Mouse (Mus musculus): ENCODE data around the gene Rnf7. TPM values are rescaled to one million over a fixed set of nuclear protein-coding genes. Genes with fewer than 3 reads are reported as not detected.
"Not testable (repeated sequence)": the region's sequence is repeated elsewhere in the genome, so short reads cannot be mapped to it uniquely, and the experiment has no call there.

Rnf7 gene
- total RNA-seq, 2 experiments from 2014 or later, result 21.6 to 33.5 TPM

DNA sequence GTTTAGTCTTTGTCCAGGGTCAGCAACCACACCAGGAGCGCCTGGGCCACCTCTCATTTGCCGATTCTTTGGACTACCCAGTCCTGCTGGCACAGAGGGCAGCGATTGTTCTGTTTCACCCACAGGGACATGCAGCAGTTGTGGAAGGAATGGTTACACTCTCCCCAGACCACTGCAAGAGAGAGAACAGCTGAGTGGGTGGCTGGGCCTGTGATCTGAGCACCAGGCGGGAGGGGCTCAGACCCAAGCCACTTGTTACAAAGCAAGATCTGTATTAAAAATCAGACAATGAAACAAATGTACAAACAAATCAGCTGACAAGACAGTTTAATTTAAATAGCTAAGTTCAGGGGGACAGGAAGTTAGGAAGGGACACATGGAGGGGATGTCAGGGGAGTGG is 6.8 kb downstream of the Rnf7 start:
- not testable (repeated sequence) for ATAC-seq (replicated peaks; ENCODE audit: low FRiP score, poor library complexity, severe bottlenecking)

DNA sequence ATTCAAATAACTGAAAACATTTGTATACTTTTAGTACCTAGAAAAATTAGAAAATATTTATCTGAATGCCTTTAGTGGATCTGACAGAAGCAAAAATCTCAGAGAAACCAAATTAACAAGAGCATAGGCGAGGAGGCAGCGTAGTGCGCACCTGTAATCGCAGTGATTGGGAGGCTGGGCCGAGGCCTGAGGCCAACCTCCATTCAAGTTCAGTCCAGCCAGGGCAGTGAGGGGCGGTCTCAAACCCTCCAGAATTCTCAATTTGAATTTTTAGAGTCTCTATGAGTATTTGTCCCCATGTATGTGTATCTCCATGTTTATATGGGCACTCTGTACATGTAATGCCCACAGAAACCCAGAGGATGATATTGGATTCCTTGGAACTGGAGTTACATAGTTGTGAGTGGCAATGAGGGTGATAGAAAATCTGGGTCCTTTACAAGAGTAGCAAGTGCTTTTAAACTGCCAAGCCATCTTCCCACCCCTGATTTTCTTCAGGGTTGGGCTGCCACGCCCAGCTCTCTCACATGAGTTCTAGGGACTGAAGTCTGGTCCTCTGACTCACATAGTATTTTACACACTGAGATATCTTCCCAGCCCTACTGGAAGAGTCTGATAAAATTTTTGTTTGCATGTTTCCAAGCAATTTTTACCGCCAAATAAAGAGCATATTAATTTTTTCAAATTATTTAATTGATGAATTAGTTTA is 8.1 kb downstream of the Rnf7 start:
- ATAC-seq (replicated peaks; ENCODE audit: low FRiP score, poor library complexity, severe bottlenecking), result no peak

DNA sequence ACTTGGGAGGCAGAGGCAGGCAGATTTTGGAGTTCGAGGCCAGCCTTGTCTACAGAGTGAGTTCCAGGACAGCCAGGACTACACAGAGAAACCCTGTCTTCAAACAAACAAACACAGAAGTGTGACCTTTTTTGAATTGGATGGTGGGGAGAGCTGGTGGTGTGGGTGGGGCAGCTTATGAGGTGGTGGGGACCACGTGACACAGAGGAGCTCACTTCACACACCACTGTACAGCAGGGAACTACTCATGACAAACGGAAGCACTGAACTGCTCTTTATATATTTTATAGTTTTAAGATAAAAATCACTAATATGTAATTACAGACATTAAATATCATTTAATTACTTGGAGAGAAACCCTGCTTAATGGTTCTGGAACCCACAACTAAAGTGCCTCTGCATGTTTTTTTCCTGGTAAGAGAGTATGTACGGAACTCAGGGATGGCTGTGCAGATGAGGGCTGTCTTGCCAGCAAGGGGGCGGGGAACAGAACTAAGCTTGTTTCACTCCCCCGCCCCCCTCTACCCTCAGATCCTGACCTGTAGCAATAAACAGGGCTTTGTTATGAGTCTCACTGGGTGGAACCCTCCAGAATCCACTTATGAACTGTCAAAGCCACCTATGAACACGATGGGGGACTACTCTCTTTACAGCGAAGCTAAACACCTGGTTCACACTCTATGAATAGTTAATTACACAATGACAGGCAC is 8.8 kb downstream of the Rnf7 start:
- ATAC-seq (replicated peaks; ENCODE audit: low FRiP score, poor library complexity, severe bottlenecking), result no peak

DNA sequence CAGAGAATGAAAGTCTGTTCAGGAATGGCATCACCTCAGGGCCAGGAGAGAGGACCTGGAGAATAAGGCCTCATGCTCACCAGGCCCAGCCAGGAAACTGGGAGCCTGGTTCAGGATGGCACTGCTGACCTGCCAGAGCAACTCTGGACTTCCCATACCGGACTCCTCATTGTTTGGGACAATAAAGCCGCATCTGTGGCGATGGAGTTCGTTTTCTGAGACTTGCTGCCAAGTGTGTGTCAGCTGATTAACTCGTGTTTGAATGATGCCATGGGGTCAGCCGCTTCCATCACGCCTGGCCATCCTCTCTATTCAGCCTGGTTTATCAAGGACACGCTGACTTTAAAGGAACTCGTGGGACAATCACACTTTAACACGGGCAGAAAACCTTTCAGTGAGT is 14.8 kb downstream of the Rnf7 start:
- no peak for ATAC-seq (replicated peaks; ENCODE audit: low FRiP score, poor library complexity, severe bottlenecking)

DNA sequence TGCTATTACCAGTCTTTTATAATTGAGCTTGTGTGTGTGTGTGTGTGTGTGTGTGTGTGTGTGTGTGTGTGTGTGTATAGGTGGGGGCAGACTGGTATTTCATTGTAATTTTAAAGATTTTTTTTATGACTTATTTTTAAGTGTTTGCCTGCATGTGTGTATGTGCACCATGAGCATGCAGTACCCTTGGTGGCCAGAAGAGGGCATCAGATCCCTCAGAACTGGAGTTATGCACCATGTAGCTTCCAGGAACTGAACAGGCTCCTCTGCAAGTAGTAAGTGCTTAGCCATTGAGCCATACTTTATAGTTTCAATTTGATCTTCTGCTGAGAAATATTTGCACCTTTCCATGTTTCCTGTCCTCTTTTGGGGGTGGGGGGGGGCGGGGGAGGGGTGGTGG is 16.9 kb downstream of the Rnf7 start:
- ATAC-seq (replicated peaks; ENCODE audit: low FRiP score, poor library complexity, severe bottlenecking), result no peak

DNA sequence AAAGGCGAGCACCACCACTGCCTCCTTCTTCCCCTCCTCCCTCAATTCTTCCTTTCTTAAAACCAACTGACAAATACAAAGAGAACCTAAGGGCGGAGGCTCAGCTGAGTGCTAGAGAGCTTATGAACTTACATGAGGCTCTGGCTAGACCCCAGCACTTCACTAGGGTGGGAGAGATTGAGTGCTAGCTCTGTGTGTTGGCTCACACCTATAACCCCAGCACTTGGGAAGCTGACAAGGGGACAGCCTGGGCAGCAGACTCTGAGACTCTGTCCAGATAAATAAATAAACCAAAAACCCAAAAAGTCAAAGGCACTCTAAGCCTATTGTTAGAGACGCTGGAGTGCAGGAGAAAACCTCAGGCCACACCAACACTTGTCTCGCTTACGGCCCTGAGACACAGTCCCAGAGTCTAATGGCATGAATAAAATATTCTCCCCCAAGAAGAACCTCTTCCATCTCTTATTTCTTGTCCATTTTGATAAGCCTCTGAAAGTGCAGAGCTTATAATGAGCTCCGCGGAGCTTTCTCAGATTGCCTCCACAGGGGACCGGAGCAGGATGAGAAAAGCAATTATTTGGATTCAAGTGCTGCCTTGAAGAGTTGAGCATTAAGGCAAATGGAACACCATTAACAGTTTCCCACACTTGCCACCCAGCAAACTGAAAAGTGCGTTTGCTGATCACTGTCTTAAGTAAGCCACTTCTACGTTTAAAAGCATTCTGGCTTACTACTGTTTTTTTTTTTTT is 18.2 kb downstream of the Rnf7 start:
- ATAC-seq (replicated peaks; ENCODE audit: low FRiP score, poor library complexity, severe bottlenecking), result no peak

DNA sequence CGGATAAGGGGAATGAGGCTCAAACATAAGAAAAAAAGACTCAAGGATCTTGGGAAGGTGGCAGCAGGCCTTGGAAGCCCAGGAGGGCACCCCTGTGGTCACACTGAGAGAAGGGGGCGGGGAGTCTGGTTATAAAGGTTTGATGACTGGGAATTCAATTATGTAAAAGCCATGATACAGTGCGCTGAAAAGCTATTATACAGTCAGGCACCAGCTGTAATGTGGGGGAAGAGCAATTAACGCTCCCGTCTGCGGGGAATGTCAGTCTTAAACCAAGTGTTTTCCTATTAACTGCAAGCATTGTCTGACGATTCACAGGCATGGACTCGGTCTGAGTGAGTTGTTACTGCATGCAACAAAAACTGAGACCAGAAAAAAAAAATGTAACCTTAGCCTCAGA is 22.9 kb downstream of the Rnf7 start:
- ATAC-seq (replicated peaks; ENCODE audit: low FRiP score, poor library complexity, severe bottlenecking), result no peak

DNA sequence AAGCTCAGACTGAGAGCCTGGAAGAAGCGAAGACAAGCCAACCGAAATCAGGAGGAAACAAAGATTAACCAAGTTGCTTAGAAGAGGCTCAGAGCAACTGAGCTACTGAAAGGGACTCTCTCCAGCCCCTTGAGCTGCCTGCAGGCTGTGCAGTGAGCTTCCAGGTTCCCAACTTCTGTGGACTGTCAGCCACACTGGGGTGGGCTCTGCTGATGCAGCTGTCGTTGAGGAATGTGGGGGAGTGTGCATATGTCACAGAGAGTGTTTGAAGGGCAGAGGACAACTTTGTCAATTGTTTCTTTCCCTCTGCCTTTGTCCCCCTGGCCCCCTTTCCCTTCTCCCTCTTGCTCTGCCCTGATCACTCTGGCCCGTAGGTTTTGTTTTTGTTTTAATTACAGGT is 25.5 kb downstream of the Rnf7 start:
- ATAC-seq (replicated peaks; ENCODE audit: low FRiP score, poor library complexity, severe bottlenecking), result no peak

DNA sequence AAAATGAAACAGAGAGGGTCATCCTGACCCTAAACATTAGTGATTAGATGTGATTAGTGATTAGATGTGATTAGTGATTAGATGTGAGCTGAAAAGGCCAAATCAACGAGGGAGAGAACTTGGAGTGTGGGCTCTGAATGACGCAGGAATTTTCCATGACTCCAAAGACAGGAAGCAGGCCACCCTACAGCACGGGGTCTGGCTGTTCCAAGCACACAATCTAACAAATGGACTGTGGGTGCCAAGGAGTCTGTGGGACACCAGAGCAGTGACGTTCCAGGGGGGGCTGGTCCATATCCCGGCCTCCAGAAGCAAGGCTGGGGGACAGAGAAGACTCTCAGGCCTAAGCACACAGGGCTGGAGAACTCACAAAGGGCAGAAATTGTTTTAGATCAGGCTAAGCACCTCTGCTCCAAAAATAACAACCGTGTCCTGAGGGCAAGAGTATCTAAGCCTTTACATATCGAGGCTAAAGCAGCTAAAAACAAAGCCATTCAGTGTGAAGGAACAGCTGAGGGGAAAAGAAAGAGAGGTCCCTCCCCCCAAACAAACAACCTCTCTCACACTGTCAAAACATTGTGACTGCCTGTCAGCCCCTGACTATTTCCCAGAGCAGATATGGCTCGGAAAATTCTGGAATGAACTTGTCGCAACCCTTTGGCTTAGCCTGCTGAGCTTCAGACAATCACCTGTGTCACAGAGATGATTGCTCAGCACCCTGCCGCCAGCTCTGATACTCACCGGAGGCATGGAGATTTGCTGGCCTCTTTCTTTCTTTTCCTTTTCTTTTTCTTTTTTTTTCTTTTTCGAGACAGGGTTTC is 27.4 kb downstream of the Rnf7 start:
- ATAC-seq (replicated peaks; ENCODE audit: low FRiP score, poor library complexity, severe bottlenecking), result no peak

DNA sequence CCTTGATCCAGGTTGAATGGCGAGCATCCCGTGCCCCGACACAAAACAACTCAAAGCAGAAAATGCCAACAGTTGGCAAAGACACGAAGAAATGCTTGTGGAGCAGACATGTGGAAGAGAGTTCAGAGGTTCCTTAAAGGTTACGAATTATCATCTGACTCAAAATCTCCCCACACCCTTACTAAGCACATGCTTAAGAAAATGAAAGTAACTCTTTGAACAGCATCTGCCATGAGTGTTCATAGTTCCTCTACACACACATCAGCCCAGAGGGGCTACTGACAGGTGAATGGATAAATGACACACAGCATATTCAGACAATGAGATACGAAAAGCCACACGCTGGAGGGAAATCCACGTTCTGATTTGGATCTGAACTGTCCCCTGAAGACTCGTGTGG is 29.0 kb downstream of the Rnf7 start:
- ATAC-seq (replicated peaks; ENCODE audit: low FRiP score, poor library complexity, severe bottlenecking), result no peak

DNA sequence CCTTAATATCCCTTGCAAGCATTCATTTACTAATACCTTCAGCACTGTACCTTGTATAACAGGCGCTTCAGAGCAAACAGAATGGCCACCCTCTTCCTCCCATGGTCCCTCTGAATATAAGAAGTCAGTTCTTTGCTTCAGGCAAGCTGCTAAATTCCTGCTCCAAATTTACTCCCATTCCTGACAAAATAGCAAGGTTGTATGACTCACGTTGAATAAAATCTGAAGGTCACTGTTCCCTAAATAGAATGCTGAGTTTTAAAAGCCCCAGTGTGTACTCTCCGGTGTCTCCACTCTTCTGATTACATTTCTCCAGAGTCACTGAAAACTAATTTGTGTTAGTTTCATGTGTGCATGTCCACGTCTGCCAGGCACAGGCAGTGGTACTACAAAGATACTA is 33.1 kb downstream of the Rnf7 start:
- no peak for ATAC-seq (replicated peaks; ENCODE audit: low FRiP score, poor library complexity, severe bottlenecking)

DNA sequence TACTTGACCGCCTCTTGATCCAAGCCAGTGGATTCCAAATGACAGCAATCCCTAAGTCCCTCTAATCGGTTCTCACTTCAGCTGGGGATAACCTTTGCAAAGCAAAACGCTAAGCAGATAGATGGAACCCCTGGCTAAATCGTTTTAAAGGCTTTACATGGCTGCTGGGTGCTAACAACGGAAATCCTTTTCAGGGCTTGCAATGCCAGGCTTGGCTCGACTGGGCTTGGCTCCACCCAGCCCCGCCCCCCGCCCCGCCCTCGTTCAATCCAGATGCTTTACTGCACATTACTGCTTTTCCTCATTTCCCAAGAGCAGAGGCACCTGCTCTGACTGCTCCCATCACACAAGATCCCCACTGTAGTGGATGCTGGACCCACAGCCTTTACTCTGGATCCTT is 36.4 kb downstream of the Rnf7 start:
- no peak for ATAC-seq (replicated peaks; ENCODE audit: low FRiP score, poor library complexity, severe bottlenecking)

DNA sequence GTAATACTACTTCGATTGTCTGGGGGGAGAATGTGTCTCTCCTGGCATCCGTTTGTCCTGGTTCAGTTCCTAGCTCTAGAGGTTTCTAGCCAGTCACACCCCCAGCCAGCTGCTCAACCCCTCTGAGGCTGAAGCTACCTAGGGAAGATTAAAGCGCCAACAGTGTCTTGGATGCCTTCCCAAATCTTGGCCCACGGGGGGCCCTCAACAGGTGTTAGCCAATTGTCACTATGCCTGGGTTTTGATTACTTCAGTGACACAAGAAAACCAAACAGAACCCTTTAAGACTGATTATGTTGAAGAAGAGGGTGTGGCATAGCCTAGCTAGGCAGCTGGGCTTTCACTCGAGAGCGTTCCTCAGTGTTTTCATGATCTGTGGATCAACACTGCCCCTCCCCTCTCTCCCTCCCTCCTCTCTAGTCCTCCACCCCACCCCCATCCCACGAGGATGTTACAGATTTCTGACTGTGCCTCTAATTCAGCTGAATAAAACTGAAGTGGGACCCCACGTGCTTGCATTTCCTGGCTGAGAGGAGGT is 40.1 kb downstream of the Rnf7 start:
- ATAC-seq (replicated peaks; ENCODE audit: low FRiP score, poor library complexity, severe bottlenecking), result no peak

DNA sequence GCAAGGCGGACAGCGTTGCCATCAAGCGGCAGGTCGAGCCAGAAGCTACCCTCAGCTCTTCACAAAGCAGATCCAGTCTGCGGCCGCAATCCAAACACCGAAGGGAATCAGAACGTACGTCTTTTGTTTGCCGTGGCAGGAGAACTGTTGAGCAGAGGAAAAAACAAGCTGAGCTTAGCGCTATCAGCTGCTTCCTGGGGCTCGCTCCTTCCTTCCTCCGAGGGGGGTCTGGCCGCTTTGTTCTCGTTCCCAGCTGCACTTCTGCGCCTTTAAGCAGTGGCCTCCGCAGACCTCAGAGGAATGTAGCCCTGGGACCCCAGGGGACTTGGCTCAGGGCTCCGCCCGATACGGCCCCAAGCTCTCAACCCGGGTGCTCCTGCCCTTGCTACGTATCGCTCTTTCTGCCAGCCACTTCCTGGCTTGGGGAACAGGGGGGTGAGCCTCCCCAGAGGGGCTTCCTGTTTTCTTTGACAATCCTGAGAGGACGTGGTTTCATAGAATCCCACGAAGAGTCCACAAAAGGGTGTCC is 40.6 kb downstream of the Rnf7 start:
- ATAC-seq (replicated peaks; ENCODE audit: low FRiP score, poor library complexity, severe bottlenecking), result no peak

DNA sequence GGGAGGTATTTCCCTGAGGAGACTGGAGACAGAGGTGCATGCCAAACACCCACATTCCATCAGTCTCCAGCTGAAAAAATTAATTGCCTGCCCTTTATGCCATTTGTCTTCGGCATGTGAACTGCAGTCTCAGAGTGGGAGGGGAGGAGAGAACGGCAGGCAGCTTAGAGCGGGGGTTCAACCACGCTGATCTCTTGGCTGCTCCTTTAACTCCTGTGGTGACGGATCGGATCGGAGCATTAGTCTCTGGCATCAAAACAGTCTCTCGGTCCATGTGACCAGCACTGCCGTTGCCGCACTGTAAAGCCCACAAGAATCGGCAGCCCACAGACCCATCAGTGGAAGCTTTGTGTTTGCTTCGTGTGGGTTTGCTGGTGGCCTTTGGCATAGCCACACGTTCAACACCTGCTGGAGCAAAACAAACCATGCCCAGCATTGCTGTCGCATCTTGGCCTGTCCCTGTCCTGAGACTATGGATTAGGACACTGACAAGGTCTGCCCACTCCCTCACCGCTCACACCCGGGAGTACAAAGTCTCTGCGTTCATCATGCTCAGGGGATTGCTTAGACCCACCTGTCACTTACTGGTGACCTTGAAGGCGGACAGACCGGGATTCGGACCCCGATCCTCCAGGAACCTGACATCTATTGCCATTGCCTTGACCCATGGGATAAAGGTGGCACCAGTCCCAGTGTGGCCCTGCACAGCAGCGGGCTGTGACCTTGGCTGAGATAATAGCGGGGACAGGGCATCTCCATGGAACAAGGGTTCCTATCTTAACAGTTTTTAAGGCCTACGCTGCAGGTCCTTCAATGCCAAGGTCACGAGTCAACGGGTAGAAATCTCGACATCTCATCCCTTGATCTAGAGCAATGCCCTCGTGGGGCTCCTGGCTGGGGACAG is 41.3 kb downstream of the Rnf7 start:
- ATAC-seq (replicated peaks; ENCODE audit: low FRiP score, poor library complexity, severe bottlenecking), result no peak

DNA sequence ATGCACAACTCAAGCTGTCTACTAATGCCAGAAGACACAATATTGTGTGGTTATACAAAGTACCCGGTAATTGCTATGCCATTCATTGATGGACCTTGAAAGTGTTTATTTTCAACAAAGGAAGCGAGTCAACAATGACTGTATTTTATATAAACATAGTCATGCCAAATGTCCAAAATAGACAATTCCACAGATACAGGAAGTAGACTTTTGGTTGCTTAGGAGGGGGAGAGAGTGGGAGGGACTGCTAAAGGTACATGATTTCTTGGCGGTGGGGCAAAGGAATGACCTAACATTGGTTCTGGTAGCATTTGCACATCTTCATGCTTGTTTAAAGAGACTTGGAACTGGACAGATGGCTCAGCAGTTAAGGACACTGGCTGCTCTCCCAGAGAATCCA is 45.9 kb downstream of the Rnf7 start:
- no peak for ATAC-seq (replicated peaks; ENCODE audit: low FRiP score, poor library complexity, severe bottlenecking)

DNA sequence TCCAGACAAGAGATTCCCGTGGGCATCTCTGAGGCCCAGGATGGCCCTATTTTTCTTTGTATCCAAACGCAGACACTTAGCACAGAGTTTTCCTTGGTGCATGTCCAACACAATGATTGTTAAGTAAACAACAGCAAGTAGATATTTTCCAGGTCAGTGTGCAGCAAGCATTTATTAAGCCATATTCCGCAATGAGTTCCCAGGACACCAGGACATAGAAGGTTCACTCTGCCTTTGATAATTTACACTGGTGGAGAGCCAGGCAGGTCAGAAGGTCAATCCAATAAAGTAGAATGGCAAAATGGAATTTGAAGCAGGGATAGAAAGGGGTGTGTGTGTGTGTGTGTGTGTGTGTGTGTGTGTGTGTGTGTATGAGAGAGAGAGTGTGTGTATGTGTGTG is 47.4 kb downstream of the Rnf7 start:
- no peak for ATAC-seq (replicated peaks; ENCODE audit: low FRiP score, poor library complexity, severe bottlenecking)

DNA sequence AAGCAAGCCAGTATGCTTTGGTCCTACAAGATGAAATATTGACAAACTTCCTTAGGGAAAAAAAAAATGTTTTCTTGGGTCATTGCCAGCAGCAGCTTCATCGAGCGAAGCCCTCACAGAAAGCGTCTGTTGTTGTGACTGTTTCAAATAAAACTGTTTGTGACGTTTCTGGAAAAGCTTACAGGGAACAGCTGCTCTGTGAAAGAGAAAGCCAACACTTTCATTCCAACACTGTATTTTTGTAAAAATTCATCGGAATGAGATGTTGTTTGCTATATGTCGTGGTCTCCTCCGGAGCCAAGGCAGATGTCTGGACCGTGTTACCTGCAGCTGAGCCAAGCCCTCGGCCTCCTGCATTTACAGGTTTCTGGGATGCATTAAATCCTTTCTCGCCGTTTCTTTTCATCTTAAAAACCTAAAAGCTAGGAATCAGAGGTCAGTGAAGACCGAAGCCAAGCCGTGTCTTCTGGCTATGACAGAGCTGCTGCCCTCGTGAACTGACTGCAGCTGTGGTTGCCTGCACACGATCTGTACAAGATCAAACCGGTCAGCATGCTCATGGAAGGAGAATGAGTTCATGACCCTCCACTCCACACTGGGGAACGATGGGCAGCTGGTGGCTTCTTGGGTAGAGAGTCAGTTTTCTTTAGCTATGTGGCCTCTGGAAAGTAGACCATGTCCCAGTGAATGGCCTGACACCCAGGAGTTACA is 50.0 kb downstream of the Rnf7 start:
- no peak for ATAC-seq (replicated peaks; ENCODE audit: low FRiP score, poor library complexity, severe bottlenecking)

Data from erythroid progenitor cell, adult 5-6 weeks (primary cell).